Mouse (Mus musculus) c-Kit-positive CD71-negative TER-119-negative erythroid progenitor cells, embryonic 14.5 days (primary cell): ENCODE data around the gene Psma7.

Source experiments
- DNase-seq: peaks from one replicate; pipeline ENCODE4 v3.0.0-alpha.2; 2013; ENCODE audit warnings: low read depth

Gene Psma7

DNA sequence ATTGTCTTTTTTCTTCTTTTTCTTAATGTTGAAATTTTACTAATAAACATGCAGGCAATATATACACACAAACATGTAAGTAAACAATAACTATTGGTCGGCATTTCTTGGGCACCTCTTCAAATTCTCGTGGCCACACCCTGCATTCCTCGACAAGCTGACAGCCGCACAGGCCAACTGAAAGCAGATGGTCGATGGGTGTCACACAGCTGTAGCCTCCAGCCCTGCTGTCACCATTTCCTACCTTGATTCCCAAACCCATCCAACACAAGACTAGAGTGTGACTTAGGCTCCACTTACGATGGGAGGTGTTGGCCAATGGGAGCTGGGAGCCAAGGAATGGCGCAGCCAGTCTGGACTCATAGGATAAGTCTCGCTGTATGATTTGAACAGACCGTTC is 40.6 kb downstream of the Psma7 start:
- no peak for DNase-seq

DNA sequence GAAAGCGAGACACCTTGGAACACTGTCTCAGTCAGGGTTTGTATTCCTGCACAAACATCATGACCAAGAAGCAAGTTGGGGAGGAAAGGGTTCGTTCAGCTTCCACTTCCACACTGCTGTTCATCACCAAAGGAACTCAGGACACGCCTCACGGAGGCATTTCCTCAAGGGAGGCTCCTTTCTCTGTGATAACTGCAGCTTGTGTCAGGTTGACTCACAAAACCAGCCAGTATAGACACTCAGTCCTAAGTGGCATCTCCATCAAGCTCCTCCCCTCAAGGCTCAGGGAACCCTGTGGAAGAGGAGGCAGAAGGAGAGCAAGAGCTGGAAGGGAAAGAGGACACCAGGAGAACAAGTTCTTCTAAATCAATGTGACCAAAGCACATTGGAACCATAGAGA is 43.8 kb downstream of the Psma7 start:
- DNase-seq = no peak

DNA sequence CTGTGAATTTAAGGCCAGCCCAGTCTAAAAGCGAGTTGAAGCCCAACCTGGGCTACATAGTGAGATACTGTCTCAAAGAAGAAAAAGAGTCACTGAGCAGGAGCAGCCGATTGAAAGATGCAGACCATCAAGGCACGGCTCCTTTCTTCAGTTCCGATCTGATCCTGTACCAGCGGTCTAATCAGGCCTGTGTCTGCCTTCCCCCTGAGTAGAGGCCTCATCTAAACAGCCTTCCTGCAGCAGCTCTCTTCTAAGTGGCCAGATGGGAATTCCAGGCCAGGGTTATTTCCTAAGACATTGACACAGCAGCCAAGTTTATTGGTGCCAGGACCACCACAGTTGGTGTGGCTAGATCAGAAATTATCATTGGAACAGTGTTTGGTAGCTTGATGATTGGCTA is 49.2 kb downstream of the Psma7 start:
- DNase-seq = no peak

DNA sequence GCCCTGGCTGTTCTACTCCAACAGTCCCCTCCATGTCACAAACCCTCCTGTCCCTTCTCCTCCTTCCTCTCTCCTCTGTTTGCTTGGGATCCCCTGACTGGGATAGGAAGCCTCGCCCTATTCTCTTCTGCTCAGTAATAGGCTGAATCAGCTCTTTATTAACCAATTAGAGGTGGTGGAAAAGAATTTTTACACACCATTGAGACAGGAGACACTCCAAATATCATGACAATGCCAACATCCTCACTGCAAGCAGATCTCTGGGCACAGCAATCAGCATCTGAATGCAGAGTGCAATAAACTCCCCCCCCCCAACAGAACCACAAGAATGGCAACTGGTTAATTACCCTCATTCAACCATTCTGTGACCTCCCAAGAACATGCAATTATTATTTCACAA is 53.1 kb downstream of the Psma7 start:
- no peak for DNase-seq

DNA sequence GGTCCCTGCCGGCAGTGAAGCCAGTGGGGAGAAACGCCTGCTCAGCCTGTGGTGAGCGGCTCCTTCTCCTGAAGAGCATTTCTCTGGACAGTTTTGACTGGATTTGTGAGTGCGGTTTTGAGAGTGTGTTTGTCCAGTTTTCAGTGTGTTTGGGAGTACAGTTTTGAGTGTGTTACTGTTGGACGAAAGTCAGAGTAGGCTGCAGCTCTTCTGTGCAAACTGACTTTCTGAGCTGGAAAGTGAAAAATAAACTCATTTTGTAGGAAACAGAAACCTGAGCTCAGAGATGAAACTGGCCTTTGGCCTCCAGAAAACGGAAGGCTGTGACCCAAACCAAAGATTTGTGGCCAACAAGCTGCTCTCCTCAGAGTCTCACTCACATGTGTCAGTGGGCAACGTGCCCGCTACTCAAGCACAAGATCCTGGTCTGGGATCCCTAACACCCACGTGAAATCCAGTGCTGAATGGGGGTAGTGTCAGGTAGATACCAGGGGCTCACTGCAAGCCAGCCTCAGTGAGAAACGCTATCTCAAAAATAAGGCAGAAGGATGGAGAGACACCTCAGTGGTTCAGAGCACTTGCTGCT is 55.7 kb downstream of the Psma7 start:
- DNase-seq = no peak
